Mouse (Mus musculus) granulocyte monocyte progenitor cell, adult 5-6 weeks (primary cell): ENCODE measurements around the gene Acp4. TPM values are rescaled to one million over a fixed set of nuclear protein-coding genes. Genes with fewer than 3 reads are reported as not detected.
A peak's percentile ranks its signal among the peaks of the same experiment; 100 is the strongest.
"Not testable (repeated sequence)": the region's sequence is repeated elsewhere in the genome, so short reads cannot be mapped to it uniquely, and the experiment has no call there.

ENCODE experiments used
- ATAC-seq: replicated peaks from 2 replicates; pipeline ENCODE4 v1.8.0; 2016; ENCODE audit warnings: mild to moderate bottlenecking, moderate TSS enrichment, inconsistent platforms; ENCODE audit not compliant: poor library complexity, severe bottlenecking
- total RNA-seq, 2 experiments: library from RNA; stranded (forward) in 1 of 2; stranded (reverse) in 1 of 2; fragments of 200-712, 200-1000 nt in 1 of 2; fragments of >200 nt in 1 of 2; fragmentation: Nextera tagmentation in 1 of 2; gene quantifications; 2 replicates each; pipeline ENCODE4 v1.2.3; 2014 to 2017

Gene Acp4
- total RNA-seq (2014; fragmentation: Nextera tagmentation) (not detected in 2 replicates), total RNA-seq (2017) (0.26 TPM in 1 of 2 replicates, not detected in the other)

DNA sequence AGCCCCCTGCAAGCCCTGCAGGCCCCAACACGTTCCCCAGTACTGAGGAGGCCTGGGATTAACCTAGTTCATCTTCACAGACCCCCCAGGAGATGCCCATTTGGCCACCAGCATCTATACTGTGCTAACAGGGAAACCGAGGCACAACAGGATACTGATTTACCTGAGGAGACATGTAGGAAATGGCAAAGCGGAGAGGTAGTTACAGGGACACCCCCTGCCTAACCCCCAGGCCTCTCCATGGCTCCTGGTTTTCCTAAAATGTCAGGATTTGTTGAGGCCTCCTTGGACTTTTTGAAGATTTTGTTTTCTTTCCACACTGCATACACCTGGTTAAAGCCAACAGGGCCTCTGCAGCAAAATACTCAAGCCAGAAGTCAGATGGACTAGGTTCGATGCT lies at the start of gene Acp4:
Gene Acp4 (minus strand): TSS at position 101 of the 400 bp plus-strand sequence.
- ATAC-seq: no peak

GRCm38 (mm10) chr7:44306516-44307240 lies 49.5 kb upstream of the Acp4 start, which contains the start of gene Clec11a:
Gene Clec11a, minus strand, starts transcription at chr7:44306902.
- ATAC-seq: no peak

- no peak for ATAC-seq
Measured at GRCm38 (mm10) chr7:44305686-44306085, 48.5 kb upstream of the Acp4 start.

DNA sequence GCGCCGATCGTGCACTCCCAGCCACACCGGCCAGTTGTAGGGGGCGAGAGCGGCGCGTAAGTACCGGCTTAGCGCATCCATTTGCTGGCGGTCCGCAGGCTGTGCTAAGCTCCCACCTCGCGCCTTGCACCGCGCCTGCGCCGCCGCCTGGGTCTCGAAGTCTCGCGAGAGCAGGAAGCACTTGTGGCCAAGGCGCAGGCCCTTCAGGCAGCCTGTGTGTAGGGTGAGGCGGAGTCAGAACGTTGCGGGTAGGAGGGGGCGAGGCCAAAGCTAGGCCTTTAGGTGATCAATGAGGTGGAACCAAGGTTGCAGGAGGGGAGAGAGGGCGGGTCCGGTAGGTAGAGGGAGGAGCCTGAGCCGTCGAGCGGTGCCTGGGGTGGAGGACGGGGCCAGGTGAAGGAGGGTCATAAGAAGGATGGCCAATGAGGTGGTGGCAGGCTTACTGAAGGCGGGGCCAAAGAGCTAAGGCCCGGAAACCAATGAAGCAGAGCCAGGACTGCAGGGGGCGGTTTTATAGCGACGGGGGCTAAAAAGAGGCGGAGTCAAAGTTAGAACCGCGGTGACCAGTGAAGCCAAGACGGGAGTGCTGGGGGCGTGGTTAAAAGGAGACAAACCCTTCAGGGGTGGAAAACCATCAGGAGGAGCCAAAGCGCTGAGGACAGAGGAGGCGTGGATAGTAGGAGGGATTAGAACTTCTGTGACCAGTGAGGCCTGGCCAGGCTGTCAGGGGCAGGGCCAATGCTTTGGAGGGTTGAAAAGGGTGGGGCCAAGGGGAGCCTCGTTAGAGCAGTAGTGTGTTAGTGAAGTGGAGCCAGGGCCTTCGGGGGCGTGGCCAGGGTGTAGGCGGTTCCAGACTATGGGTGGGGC lies 47.8 kb upstream of the Acp4 start:
- peak; percentile 83 for ATAC-seq

DNA sequence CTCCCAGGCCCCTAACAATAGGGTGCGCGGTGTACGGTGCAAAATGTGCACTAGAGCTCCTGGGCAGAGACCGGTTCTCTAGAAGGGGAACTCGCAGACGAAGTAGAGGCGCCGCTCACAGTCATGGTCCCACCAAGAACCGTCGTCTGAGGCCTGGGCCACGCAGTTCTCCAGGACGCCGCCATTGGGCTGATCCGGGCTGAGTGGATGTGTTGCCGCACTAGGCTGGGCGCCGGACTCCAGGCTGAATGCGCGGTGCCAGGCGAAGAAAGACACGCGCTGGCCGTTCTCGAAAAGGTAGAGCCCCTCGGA lies 47.2 kb upstream of the Acp4 start:
- peak; percentile 9; the same call in 1 of the 2 replicates for ATAC-seq

DNA sequence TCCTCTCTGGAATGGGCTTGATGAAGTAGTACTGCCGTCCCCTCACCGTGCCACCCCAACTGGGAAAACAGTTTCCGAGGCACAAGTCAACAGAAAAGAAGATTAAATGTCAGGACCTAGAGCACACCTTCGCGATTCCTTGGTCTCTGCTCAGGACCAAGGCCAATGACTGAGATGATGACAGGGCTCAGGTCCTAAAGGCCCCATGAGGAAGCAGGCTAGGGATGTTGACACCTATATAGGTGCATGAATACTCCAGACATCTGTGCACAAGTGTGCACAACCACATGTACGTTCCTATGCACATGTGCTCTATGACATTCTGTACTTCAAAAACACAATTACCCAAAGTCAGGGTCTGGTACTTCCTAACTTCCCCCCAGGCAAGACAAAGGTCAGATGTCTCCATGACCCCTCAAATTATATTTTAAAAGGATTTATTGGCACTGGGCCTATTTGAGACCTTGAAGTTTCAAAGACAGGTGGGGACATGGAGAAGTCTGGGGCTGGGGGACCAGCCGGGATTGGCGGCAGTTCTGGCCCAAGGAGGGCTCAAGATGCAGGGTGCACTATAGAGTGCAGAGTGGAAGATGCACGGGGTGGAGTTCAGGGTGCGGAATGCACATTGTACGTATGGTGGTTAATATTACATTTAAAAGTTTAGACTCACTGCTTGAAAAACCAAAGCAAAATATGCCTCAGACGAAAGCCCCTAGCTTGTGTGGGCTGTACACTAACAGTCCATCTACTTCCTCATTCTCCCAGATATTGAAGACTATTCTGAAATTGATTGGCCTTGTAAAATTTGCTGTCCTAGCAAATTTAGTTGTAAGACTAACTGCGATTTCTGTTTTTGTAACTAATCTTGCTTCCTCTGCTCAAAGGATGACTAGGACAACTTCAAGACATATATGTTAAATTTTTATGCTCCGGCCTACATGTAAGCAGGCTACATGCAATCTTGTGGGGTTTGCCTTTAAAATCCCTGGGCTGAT lies 46.5 kb upstream of the Acp4 start:
- no peak for ATAC-seq

DNA sequence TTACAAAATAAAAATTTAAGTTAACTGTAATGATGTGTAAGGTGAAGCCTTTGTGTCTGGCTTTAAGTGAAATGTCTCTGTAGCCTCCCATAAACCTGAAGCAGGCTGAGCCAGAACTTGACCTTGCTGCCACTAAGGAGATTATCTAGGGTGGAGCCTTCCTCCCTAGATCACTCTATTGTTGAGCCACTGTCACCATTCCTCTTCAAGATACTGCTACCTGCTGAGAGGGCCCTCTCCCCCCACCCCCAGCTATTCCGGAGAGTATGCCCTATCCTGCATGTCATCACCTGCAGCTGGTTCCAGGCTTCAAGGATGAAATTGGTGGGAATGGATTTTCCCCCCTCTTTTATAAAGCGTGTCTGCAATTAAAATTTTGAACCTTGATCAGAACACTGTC lies 40.3 kb upstream of the Acp4 start:
- not testable (repeated sequence) for ATAC-seq

DNA sequence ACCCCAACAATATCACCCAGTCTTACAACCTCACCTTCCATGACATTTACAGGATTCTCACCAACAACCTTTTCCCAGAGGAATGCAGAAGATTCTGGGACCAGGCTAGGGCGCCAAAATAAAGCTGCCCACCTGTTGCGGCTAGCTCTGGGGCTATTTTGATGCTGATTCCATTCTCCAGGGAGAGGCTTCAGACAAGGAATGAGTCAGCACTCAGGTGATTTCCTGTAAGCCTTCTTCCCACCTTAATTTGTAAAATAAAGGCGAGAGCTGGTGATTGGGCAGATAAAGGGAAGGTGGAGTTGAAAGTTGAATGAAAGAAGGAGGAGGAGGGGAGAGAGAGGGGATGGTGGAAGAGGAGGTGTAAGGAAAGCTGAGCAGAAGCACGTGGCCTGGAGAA lies 34.2 kb upstream of the Acp4 start:
- ATAC-seq: no peak

GRCm38 (mm10) chr7:44290986-44291385 lies 33.8 kb upstream of the Acp4 start:
- no peak for ATAC-seq

- no peak for ATAC-seq
Measured at GRCm38 (mm10) chr7:44287760-44288159, 30.6 kb upstream of the Acp4 start.

DNA sequence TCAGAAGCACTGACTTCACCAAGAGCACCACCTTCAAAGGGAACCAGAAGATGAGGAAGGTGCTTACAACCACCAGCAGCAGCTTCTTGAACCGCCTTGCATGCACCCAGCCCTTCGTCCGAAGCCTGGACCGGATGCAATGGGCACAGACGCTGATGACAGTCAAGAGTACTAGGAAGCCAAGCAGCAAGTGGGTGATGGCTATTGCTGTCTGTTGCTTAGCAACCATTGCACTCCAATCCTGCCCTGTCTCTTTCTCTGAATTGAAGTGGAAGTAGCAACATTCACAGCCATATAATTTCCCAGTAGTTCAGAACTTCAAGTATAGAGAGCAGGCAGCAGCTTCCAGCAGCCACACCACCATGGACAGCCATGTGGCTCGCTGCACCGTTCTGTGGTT lies 24.4 kb upstream of the Acp4 start:
- ATAC-seq: no peak

DNA sequence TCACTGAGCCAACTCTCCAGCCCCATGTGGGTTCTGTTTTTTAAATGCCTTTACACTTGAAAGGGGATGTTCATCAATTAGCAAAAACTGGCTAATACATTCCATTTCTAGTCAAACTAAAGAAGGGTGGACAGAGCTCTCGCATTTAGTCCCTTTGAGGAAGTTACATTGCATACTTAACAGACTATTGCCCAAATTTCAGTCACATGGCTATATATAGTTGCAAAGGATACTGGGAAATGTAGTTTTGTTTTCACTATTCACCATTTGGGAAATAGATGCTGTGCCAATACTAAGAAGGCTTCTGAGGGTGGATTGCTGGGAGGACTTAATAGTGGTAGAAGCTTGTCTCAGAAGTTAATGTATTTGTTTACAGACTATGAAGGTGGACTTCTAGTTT lies 23.8 kb upstream of the Acp4 start:
- ATAC-seq: peak; percentile 90

DNA sequence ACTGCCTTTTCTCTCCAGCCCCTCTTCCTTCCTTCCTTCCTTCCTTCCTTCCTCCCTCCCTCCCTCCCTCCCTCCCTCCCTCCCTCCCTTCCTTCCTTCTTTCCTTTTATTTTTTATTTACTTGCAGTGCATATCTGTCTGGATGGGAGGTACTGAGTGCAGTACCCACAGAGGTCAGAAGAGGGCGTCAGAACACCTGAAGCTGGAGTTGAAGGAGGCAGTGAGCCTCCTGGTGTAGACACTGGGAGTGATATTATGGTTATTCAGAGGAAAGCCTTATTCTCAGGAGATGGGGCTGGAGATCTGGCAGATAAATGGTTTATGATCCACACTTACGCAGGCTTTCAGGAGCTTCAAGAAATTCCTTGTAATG lies 20.1 kb upstream of the Acp4 start:
- peak; percentile 36; the same call in 1 of the 2 replicates for ATAC-seq

- no peak for ATAC-seq
Measured at GRCm38 (mm10) chr7:44276461-44277249, 19.5 kb upstream of the Acp4 start.

DNA sequence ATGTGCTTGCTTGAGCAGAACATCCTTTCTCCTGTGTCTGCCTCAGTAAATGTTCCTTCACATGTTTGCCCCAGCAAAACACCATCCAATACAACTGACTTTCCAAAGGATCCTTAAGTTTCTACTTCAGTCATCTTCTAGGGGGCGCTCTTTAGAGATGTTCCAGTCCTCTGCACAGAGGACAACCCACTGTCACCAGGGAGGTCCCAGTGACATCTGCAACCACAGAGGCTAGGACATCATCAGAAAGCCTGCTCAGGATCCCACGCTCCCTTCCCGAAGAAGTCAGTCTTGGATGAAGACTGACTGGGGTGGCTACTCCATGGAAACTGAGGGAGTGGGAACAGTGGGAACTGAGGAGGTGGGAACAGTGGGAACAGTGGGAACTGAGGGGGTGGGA lies 18.4 kb upstream of the Acp4 start:
- no peak for ATAC-seq

- no peak for ATAC-seq
Measured at GRCm38 (mm10) chr7:44274096-44274495, 16.9 kb upstream of the Acp4 start.

GRCm38 (mm10) chr7:44273446-44273845 lies 16.3 kb upstream of the Acp4 start:
- ATAC-seq: no peak

DNA sequence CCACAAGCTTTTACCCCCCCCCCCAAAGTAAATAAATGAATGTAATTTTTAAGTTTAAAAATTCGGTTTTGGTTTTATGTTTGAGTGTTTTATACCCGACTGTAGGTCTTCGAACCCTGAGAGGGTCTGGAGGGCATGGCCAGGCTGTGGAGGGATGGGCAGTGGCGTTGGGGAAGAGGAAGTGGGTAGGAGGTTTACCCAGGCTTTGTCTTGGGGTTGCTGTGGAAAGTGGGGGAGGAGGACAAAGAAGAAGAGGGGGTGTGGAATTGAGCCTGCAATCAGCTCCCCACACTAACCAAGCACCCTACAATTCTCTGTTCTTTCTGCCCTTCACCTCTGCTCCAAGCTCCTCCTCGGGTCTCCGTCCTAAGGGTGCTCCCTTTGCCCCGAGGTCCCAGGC lies 15.4 kb upstream of the Acp4 start:
- ATAC-seq: peak; percentile 60

DNA sequence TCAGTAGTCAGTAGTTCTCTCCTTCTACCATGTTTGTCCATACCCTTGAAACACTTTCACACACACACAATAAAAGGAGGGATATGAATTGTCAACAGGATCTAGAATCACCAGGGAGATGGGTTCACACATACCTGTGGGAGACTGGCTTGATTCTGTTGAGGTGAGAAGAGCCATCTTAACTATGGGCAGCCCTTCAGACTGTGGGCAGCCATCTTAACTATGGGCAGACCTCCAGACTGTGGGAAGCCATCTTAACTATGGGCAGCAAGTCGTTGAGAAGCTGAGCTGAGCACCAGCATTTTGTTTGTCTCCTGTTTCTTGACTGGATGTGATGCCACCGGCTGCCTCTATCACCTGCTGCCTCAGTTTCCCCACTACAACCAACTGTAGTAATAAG lies 14.1 kb upstream of the Acp4 start:
- ATAC-seq: no peak

GRCm38 (mm10) chr7:44269397-44269796 lies 12.2 kb upstream of the Acp4 start:
- ATAC-seq: peak; percentile 44
